Mouse (Mus musculus): ENCODE results near the gene Ncor2.

DNA sequence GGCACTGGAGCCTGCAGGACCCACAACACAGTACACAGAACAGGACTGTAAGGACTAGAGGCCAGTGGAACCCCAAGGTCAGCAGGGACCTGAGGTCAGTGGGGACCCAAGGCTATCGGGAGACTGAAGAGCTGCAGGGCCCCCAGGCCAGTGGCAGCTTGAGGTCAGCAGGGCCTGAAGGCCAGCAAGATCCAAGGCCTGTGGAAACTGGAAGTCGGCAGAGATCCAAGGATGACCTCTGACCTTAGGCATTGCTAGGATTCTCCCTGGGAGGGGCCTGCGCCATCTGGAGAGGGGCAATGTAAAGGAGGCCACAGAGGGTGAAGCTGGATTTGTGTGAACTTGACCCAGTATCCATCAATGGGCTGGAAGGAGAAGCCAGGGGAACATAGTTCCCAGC is 45.9 kb upstream of the Ncor2 start:
- TF ChIP-seq POLR2A (IDR thresholded peaks at IDR 0.05; ENCODE audit: extremely low read depth, insufficient read depth, low read length) (no peak), CTCF (IDR thresholded peaks at IDR 0.05; ENCODE audit: low read depth, low read length) (no peak)
